Mouse (Mus musculus) E14TG2a.4 (cell line): ENCODE results near the gene Vgll3.

ENCODE experiments used
- H3K27me3 ChIP-seq: 2 replicates; pipeline ENCODE4 v1.6.1; 2014; ENCODE audit warnings: low read length, control low read depth; ENCODE audit not compliant: insufficient read depth
- H3K36me3 ChIP-seq: 2 replicates; pipeline ENCODE4 v1.6.1; 2014; ENCODE audit warnings: low read length, control low read depth; ENCODE audit not compliant: insufficient read depth
- H3K4me1 ChIP-seq: replicated peaks from 2 replicates; pipeline ENCODE4 v1.6.1; 2014; ENCODE audit warnings: low read depth, low read length, control low read depth
- H3K4me3 ChIP-seq: replicated peaks from 2 replicates; pipeline ENCODE4 v1.5.1; 2014; ENCODE audit warnings: mild to moderate bottlenecking, low read length
- H3K9me3 ChIP-seq: 2 replicates; pipeline ENCODE4 v1.6.1; 2014; ENCODE audit warnings: low read length, control low read depth
- CTCF ChIP-seq: conservative IDR thresholded peaks from 2 replicates; pipeline ENCODE4 v1.5.1; 2014; ENCODE audit warnings: low read length
- NANOG ChIP-seq: IDR thresholded peaks from 2 replicates; pipeline ENCODE4 v1.6.1; 2014; ENCODE audit warnings: borderline replicate concordance, low read length, mixed read lengths
- POU5F1 ChIP-seq: IDR thresholded peaks from 2 replicates; pipeline ENCODE4 v1.6.1; 2014; ENCODE audit warnings: low read length, borderline replicate concordance

Gene Vgll3

GRCm38 (mm10) chr16:65814918-65815881, at the start of gene Vgll3:
TSS of gene Vgll3 (plus strand) at chr16:65815257.
- H3K36me3 ChIP-seq: no peaks in the 10 kb centered on the region

GRCm38 (mm10) chr16:65765976-65766375, 49.1 kb upstream of the Vgll3 start:
- TF ChIP-seq POU5F1 (no peak), NANOG (no peak), CTCF (no peak)
- Histone ChIP-seq H3K36me3 (no peaks in the 10 kb centered on the region), H3K4me3 (no peak overlapping the region), H3K9me3 (peaks cover 10% of the 10 kb centered on the region), H3K4me1 (no peaks in the 10 kb centered on the region), H3K27me3 (no peaks in the 10 kb centered on the region)

More at GRCm38 (mm10) chr16:65814918-65815881, at the start of gene Vgll3:
- Histone ChIP-seq H3K27me3 (peaks cover 13% of the 10 kb centered on the region), H3K4me3 (peak within 1 kb of the TSS; percentile 88), H3K4me1 (peaks cover 10% of the 10 kb centered on the region), H3K9me3 (peaks cover 34% of the 10 kb centered on the region)
- TF ChIP-seq CTCF (no peak), POU5F1 (no peak), NANOG (no peak)

- no peaks in the 10 kb centered on the region for H3K4me1 ChIP-seq
- no peak overlapping the region for H3K4me3 ChIP-seq
- H3K27me3 ChIP-seq: no peaks in the 10 kb centered on the region
- peaks cover 14% of the 10 kb centered on the region for H3K9me3 ChIP-seq
- no peak for TF ChIP-seq CTCF
- TF ChIP-seq NANOG: no peak
- no peak for TF ChIP-seq POU5F1
- no peaks in the 10 kb centered on the region for H3K36me3 ChIP-seq
Observed at GRCm38 (mm10) chr16:65785959-65786358, 29.1 kb upstream of the Vgll3 start.

GRCm38 (mm10) chr16:65816059-65816458, 1.0 kb downstream of the Vgll3 start:
- Histone ChIP-seq H3K4me1 (peaks cover 10% of the 10 kb centered on the region), H3K9me3 (peaks cover 26% of the 10 kb centered on the region), H3K27me3 (peaks cover 13% of the 10 kb centered on the region), H3K36me3 (no peaks in the 10 kb centered on the region), H3K4me3 (peak overlapping the region; percentile 88)
- TF ChIP-seq CTCF (no peak), POU5F1 (no peak), NANOG (no peak)

- Histone ChIP-seq H3K36me3 (no peaks in the 10 kb centered on the region), H3K9me3 (no peaks in the 10 kb centered on the region), H3K27me3 (peaks cover 13% of the 10 kb centered on the region), H3K4me1 (peaks cover 10% of the 10 kb centered on the region), H3K4me3 (no peak overlapping the region)
- no peak for TF ChIP-seq POU5F1
- TF ChIP-seq NANOG: no peak
- TF ChIP-seq CTCF: no peak
Observed at GRCm38 (mm10) chr16:65818779-65819178, 3.7 kb downstream of the Vgll3 start.

GRCm38 (mm10) chr16:65820803-65821202, 5.7 kb downstream of the Vgll3 start:
- Histone ChIP-seq H3K4me1 (peaks cover 6% of the 10 kb centered on the region), H3K36me3 (no peaks in the 10 kb centered on the region), H3K27me3 (peaks cover 10% of the 10 kb centered on the region), H3K4me3 (no peak overlapping the region), H3K9me3 (no peaks in the 10 kb centered on the region)
- TF ChIP-seq POU5F1: no peak
- TF ChIP-seq CTCF: no peak
- no peak for TF ChIP-seq NANOG

GRCm38 (mm10) chr16:65823721-65824120, 8.7 kb downstream of the Vgll3 start:
- H3K27me3 ChIP-seq: no peaks in the 10 kb centered on the region
- H3K4me1 ChIP-seq: no peaks in the 10 kb centered on the region
- no peaks in the 10 kb centered on the region for H3K9me3 ChIP-seq
- H3K36me3 ChIP-seq: no peaks in the 10 kb centered on the region
- H3K4me3 ChIP-seq: no peak overlapping the region
- TF ChIP-seq CTCF: no peak
- TF ChIP-seq NANOG: no peak
- no peak for TF ChIP-seq POU5F1

- H3K36me3 ChIP-seq: no peaks in the 10 kb centered on the region
- TF ChIP-seq POU5F1: no peak
- no peak for TF ChIP-seq CTCF
- TF ChIP-seq NANOG: no peak
- no peaks in the 10 kb centered on the region for H3K9me3 ChIP-seq
- H3K4me1 ChIP-seq: no peaks in the 10 kb centered on the region
- no peaks in the 10 kb centered on the region for H3K27me3 ChIP-seq
- no peak overlapping the region for H3K4me3 ChIP-seq
Observed at GRCm38 (mm10) chr16:65828141-65828565, 13.1 kb downstream of the Vgll3 start.

GRCm38 (mm10) chr16:65829096-65829495, 14.0 kb downstream of the Vgll3 start:
- no peak for TF ChIP-seq CTCF
- TF ChIP-seq NANOG: no peak
- no peak for TF ChIP-seq POU5F1

More at GRCm38 (mm10) chr16:65829096-65829495, 14.0 kb downstream of the Vgll3 start:
- no peaks in the 10 kb centered on the region for H3K36me3 ChIP-seq
- no peaks in the 10 kb centered on the region for H3K9me3 ChIP-seq
- no peaks in the 10 kb centered on the region for H3K4me1 ChIP-seq
- no peaks in the 10 kb centered on the region for H3K27me3 ChIP-seq
- no peak overlapping the region for H3K4me3 ChIP-seq
